Mouse (Mus musculus): ENCODE measurements around the gene Cdh26.

The Cdh26 gene

DNA sequence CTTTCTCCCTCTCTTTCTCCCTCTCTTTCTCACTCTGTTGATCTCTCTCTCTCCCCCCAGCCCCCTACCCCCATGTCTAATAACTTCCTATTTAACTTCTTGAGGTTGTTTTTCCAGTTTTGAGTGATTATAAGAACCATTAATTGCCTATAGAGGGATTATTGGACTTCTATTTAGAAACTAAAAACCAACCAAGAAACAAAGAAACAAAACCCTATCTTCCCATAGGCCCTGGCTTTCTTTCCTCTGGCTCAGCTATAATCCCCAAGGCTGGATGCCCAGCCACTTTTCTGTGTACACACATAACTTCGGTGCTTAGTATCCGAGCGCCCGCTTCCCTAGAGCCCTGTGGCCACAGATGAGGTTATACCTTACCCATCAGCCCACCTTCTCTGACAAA lies at the start of gene Cdh26:
TSS of gene Cdh26 (plus strand) at position 301 of the 400 bp plus-strand sequence.
- WGBS, result 88% methylated on average over 4 of the region's 4 CpGs

GRCm38 (mm10) chr2:178407053-178407815 lies 23.1 kb upstream of the Cdh26 start, which contains the start of gene Sycp2:
Gene Sycp2 (minus strand): TSS chr2:178407685.
- 88% methylated on average over 52 of the region's 52 CpGs for WGBS

- 68% methylated on average over 1 of the region's 1 CpGs for WGBS
These were observed 21.3 kb upstream of the Cdh26 start for GRCm38 (mm10) chr2:178409024-178409423.

- WGBS, result 83% methylated on average over 6 of the region's 6 CpGs
These were observed 20.0 kb upstream of the Cdh26 start for GRCm38 (mm10) chr2:178410286-178410685.

DNA sequence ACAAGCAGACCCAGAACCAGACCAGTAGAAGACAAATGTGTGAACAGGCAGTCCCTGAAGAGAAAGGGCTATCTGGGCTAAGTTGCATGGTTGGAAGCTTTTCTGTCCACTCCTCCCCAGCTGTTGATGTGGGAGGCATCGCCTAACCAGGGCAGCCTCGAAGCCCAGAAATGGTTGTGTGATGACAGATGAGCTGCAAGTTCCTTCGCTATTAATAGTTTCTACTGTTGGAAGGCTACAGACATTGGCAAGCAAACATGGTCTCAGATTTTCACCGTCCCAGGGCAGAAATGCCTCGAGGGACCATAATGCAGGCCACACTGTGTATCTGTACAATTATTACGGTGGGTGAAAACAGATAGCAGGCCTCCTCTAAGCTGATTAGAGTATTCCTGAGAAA lies 17.7 kb upstream of the Cdh26 start:
- WGBS, result 25% methylated on average over 6 of the region's 6 CpGs

DNA sequence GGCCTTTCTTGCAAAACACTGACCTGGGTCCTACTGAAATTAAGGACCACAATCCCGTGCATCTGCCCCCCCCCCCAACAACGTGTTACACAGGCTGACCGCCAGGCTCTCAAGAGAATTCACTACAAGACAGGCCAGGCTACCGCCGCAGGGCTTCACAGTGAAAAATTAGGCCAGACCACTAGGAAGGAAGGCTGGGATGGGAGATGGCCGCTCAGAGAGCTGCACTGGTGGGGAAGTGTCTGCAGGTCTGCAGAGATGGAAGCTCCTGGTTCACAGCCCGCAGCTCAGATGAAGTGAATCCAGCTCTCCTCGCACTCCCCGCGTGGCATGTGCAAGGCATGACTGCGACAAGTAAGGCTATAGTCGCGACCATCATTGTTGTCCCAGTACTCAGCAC lies 17.2 kb upstream of the Cdh26 start:
- WGBS, result 63% methylated on average over 13 of the region's 13 CpGs

- WGBS, result 15% methylated on average over 75 of the region's 75 CpGs
These were observed 16.7 kb upstream of the Cdh26 start for GRCm38 (mm10) chr2:178413481-178414260.

DNA sequence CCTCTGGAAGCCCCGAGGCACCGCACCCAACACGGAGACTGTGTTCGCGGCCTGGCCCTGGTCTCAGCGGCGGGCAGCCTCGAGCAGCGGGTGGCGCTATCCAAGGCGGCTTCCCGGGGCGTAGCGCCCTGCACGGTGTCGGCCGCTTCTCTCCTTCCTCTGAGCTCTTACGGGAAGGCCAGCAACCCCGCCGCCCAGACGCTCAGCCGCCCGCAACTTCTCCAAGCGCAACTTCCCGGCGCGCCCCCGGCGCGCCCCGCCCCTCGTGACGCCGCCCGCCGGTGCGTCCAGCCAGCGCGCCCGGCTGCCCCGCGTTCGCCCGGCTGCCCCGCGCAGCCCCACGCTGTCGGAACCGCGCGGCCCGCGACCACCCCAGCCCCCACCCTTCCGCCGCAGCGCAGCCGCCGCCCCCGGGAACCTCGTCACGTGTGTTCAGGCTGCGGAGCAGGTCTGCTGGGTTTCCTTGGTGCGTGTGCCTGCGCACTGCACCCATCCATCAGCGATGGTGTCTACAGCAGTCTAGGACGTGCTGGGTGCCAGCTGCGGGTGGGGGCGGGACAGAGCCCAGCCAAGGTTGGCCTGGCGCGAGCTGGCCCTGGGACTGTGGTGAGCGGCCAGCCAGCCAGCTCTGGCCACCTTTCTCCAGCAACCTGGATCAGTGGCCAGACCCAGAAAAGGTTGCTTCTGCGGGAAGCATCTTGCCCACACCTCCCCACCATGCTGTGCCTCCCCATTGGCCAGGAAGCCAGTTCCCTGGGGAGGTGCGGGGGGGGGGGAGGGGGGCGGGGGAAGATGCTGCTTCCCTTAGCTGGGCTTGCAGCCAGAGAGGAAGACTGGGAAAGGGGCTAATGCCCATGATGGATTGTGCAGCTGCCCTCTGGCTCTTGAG lies 15.8 kb upstream of the Cdh26 start, which contains the start of the genes Ppp1r3d and Fam217b:
TSS of gene Ppp1r3d (minus strand) at position 212 of the 889 bp plus-strand sequence.
TSS of gene Fam217b (plus strand) at position 264 of the 889 bp plus-strand sequence.
- WGBS, result under 1% methylated on average over 67 of the region's 74 CpGs

DNA sequence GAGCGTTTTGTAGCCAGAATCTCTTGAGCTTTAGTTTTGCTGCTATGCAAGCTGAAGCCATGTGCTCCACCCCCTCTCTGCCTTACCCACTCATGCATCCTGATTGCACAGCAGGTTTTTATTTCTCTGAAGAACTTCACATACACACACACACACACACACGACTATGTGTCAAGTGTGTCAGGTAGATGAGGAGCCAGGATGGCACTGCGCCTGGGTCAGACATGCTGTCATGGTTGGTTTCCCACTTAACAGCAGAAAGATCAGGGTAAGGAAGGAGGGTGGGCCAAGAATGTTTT lies 15.2 kb upstream of the Cdh26 start:
- 17% methylated on average over 3 of the region's 3 CpGs for WGBS

GRCm38 (mm10) chr2:178416427-178416826 lies 13.9 kb upstream of the Cdh26 start:
- 72% methylated on average over 13 of the region's 13 CpGs for WGBS

- 80% methylated on average over 4 of the region's 4 CpGs for WGBS
These were observed 13.4 kb upstream of the Cdh26 start for GRCm38 (mm10) chr2:178416970-178417369.

DNA sequence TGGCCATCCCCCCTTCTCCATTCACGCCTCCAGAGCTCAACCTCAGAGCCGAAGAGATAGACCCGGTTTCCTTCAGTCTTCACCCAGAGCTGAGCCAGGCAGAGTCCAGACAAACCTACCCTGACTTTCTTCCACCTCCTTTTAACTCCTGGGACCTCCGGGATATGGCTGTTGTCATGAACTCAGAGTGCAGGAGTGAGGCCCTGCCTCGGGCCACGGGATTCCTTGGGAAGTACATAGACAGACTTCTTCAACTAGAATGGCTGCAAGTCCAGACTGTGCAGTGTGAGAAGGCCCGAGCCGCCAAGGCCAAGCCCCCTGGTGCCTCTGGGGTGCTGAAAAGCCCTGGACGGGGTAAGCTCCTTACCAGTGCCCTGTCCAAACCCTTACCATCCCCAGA lies 9.8 kb upstream of the Cdh26 start:
- WGBS, result 87% methylated on average over 9 of the region's 9 CpGs

DNA sequence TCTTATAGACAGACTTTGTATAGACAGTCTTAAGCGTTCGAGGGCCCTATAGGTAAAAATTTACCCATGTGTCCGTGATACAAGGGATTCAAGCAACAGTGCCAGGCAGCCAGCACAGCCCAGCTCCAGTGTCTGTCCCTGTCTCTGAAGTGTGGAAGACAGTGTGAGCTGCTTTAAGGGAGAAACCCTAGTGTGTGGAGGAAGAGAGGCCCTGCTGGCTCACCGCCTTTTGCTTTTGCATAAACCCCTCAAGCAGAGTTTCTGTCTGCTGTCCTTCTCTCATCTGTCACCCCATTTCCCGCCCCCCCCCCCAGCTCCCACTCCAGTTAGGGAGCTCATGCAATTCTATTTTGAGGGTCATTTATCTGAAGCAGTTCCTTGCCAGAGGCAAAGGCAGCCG lies 8.7 kb upstream of the Cdh26 start:
- WGBS, result 70% methylated on average over 6 of the region's 6 CpGs

DNA sequence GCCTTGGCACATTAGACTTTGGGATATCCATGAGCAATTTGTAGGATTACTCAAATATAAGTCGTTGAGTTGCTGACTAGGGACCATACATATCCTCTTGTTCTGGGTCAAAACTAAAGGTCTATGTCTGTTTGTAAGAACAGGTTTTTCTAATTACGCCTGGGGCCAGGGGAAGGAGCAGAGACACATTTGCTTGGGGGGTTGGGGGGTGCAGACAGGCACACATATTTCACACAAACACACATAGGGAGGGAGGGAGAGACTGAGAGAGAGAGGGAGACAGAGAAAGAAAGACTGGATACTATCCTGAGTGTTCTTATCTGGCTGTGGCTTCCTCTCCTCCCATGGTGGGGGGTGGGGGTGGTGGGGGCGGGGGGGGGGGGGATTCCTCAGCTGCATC lies 8.1 kb upstream of the Cdh26 start:
- WGBS, result 59% methylated on average over 3 of the region's 3 CpGs

DNA sequence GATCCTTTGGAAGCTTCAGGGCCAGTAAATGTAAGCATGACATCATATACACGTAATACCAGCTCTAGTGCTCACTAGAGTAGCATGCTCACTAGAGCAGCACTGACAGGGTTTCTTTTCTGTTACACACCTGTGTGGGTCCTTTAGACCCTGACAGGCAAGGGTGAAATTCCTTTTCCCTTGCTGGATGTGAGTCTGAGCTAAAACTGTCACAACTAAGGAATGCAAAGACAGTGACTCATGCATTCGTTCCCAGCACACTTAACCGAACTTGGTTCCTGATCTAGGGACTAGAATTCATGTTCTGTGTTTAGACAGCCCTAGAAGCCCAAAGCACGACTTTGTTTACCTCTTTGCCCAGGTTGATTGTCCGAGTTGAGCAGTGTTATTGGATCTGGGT lies 7.1 kb upstream of the Cdh26 start:
- 68% methylated on average over 5 of the region's 5 CpGs for WGBS

- 42% methylated on average over 4 of the region's 4 CpGs for WGBS
These were observed 4.1 kb upstream of the Cdh26 start for GRCm38 (mm10) chr2:178426229-178426628.

- 91% methylated on average over 5 of the region's 5 CpGs for WGBS
These were observed 3.1 kb upstream of the Cdh26 start for GRCm38 (mm10) chr2:178427181-178427580.

- WGBS, result 91% methylated on average over 9 of the region's 9 CpGs
These were observed 2.1 kb upstream of the Cdh26 start for GRCm38 (mm10) chr2:178428183-178428582.

GRCm38 (mm10) chr2:178428676-178429075 lies 1.7 kb upstream of the Cdh26 start:
- WGBS, result 94% methylated on average over 4 of the region's 4 CpGs

- 85% methylated on average over 6 of the region's 6 CpGs for WGBS
These were observed 905 bp upstream of the Cdh26 start for GRCm38 (mm10) chr2:178429426-178429825.

- 90% methylated on average over 2 of the region's 2 CpGs for WGBS
These were observed 3.2 kb downstream of the Cdh26 start for GRCm38 (mm10) chr2:178433495-178433894.

DNA sequence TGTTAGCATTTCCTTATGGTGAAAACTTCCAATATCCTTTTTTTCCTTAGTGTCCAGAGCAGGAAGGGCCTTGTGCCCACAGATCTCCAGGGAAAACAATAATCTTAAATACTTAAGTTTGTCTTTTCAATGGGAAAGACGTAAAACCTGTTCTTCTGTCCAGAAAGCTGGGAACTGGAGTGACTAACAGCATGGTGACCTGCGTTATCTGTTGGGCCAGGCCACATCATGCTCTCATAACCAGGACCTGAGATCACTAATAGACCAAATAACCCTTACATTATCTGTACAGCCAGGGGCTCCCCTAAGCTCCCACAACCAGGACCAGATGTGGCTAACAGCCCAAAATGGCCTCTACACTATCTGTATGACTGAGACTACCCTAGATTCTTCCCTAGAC lies 3.6 kb downstream of the Cdh26 start:
- 92% methylated on average over 2 of the region's 2 CpGs for WGBS

Data from cerebral cortex, adult 2 months (tissue).